Mouse (Mus musculus) hindbrain, embryonic 13.5 days (tissue): ENCODE data around the gene Atxn7l2. TPM values are rescaled to one million over a fixed set of nuclear protein-coding genes. Genes with fewer than 3 reads are reported as not detected.
A peak's percentile ranks its signal among the peaks of the same experiment; 100 is the strongest.

Source experiments
- ATAC-seq: fragments of 200-750 bp; cut with Nextera tagmentation; 2 replicates; pipeline ENCODE4 v1.8.0; 2017; ENCODE audit warnings: moderate TSS enrichment; ENCODE audit not compliant: low FRiP score
- H3K27ac ChIP-seq: fragments of 300-500 bp; sonication (generic); 2 replicates; pipeline ENCODE4 v1.5.1; 2015; ENCODE audit warnings: inconsistent platforms, mild to moderate bottlenecking, moderate library complexity
- H3K27me3 ChIP-seq: fragments of 300-500 bp; sonication (generic); 2 replicates; pipeline ENCODE4 v1.6.1; 2015; ENCODE audit warnings: mild to moderate bottlenecking, inconsistent platforms
- H3K36me3 ChIP-seq: fragments of 300-500 bp; sonication (generic); 2 replicates; pipeline ENCODE4 v1.6.1; 2015; ENCODE audit warnings: mild to moderate bottlenecking, inconsistent platforms
- H3K4me1 ChIP-seq: fragments of 300-500 bp; sonication (generic); replicated peaks from 2 replicates; pipeline ENCODE4 v1.6.1; 2015; ENCODE audit warnings: inconsistent platforms
- H3K4me2 ChIP-seq: fragments of 300-500 bp; sonication (generic); 2 replicates; pipeline ENCODE4 v1.6.1; 2015; ENCODE audit warnings: inconsistent platforms, mild to moderate bottlenecking, moderate library complexity
- H3K4me3 ChIP-seq: fragments of 300-500 bp; sonication (generic); 2 replicates; pipeline ENCODE4 v1.5.1; 2015; ENCODE audit warnings: mild to moderate bottlenecking, inconsistent platforms
- H3K9ac ChIP-seq: fragments of 300-500 bp; sonication (generic); 2 replicates; pipeline ENCODE4 v1.6.1; 2015; ENCODE audit warnings: mild to moderate bottlenecking, inconsistent platforms
- H3K9me3 ChIP-seq: fragments of 300-500 bp; sonication (generic); 2 replicates; pipeline ENCODE4 v1.6.1; 2016; ENCODE audit warnings: inconsistent platforms
- WGBS: fragments of 180-500 bp; shearing (Covaris S2); methylation state at CpG from one replicate; pipeline ENCODE4 v1.1.7; 2015; 5-methylcytosine and 5-hydroxymethylcytosine counted together
- polyA plus RNA-seq: library from polyadenylated mRNA; unstranded; fragments of >200 nt; fragmentation: Nextera tagmentation; extraction: Ambion mirVana; gene quantifications from 2 replicates; pipeline ENCODE4 v1.2.1, GENCODE M21; 2015

The Atxn7l2 gene
- polyA plus RNA-seq, 1 experiment from 2014 or later: 26.2 TPM

DNA sequence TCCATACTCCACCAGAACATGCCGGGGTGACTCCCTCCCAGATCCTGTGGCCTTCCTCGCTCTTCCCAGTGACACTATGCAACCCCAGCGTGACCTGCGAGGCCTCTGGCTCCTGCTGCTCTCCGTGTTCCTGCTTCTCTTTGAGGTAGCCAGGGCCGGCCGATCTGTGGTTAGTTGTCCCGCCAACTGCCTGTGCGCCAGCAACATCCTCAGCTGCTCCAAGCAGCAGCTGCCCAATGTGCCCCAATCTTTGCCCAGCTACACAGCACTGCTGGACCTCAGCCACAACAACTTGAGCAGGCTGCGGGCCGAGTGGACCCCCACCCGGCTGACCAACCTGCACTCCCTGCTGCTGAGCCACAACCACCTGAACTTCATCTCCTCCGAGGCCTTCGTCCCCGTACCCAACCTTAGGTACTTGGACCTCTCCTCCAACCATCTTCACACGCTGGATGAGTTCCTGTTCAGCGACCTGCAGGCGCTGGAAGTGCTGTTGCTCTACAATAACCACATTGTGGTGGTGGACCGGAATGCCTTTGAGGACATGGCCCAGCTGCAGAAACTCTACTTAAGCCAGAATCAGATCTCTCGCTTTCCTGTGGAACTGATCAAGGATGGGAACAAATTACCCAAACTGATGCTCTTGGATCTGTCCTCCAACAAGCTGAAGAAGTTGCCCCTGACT lies 23.5 kb downstream of the Atxn7l2 start:
- peak; percentile 33; the same call in 1 of the 2 replicates for ATAC-seq
- H3K9me3 ChIP-seq: no peaks in the 10 kb centered on the region
- H3K27me3 ChIP-seq: peaks cover 8% of the 10 kb centered on the region; the same call in 1 of the 2 replicates
- peaks cover 25% of the 10 kb centered on the region for H3K36me3 ChIP-seq
- H3K4me3 ChIP-seq: peak overlapping the region; percentile 76
- peak overlapping the region; percentile 78; the same call in 1 of the 2 replicates for H3K27ac ChIP-seq
- peaks cover 50% of the 10 kb centered on the region for H3K4me1 ChIP-seq
- peak overlapping the region; percentile 91 for H3K4me2 ChIP-seq
- WGBS: 60% methylated on average over 20 of the region's 20 CpGs
- peak overlapping the region; percentile 89 for H3K9ac ChIP-seq

DNA sequence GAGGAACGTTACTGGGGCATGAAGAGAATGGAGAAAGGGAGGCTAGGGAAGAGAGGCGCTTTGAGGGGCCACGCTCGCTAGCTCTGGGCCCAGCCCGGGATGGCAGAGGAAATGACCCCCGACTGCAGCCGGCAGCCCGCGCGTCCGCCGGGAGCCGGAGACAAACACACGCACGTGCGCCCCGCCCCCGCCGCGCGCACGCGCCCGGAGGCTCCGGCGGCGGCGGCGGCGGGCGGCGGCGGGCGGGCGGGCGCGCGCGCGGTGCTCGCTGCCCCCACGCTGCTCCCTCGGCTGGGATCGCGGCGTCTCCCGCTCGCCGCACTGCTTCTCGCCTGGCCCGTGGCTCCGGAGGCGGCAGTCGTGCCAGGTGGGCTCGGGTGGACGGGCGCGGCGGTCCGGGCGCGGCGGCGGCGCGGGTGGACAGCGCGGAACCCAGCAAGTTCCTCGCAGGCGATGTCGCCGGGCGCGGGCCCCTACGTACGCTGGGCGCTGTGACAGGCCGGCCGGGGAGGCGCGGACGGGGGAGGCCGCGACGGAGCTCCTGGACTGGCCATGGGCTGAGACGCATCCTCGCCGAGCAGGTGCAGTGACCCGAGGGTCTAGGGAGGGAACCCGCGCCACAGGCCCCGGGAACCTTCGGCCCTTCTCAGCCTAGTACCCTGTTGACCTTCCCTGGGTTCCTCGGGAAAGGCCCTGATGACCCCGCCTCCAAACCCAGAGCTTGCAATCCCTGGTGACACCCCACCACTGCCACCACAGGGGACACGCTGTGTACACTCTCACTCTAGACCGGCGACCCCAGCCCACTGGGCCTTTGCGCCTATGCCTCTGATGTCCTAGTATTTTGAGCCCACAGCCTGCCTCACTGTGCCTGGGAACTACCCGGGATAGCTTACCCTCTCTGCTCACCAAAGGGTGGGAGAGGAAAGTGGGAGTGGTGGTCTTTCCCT lies 24.4 kb downstream of the Atxn7l2 start, which contains the start of gene Amigo1:
TSS of gene Amigo1 (plus strand) at position 238 of the 950 bp plus-strand sequence.
- Histone ChIP-seq H3K9me3 (no peaks in the 10 kb centered on the region), H3K4me1 (peaks cover 48% of the 10 kb centered on the region), H3K27ac (peak within 1 kb of the TSS; percentile 78), H3K9ac (peak within 1 kb of the TSS; percentile 89), H3K27me3 (peaks cover 8% of the 10 kb centered on the region; the same call in 1 of the 2 replicates), H3K4me3 (peak within 1 kb of the TSS; percentile 76), H3K4me2 (peak within 1 kb of the TSS; percentile 91), H3K36me3 (peaks cover 25% of the 10 kb centered on the region)
- 1% methylated on average over 75 of the region's 100 CpGs for WGBS
- peak; percentile 77 for ATAC-seq

DNA sequence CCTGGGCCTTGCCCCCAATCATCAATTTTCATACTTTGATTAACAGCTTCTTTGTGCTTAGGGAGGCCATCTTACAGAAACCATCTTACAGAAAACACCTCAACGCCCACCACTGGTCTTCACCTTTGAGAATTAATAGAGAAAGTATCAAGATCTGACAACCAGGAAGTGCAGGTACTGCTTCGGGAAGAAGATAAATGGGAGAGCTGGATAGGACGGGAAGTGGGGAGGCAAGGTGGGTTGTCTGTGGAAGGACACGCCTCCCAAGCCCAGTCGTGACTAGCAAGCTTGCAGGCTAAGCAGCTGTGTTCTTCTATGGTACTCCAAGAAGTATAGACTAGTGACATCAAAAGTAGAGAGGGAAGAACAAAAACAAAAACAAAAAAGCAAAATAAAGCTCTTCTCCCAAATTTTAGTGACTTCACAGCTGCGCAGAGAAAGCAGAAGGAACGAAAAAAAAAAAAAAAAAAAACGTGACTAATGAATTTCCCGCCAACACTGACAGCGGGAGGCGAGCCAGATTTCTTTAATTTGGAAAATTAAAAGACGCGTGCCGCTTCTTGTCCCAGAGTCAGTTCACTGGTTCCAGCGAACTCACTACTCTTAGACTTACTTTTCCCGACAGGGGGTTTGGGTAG lies 25.2 kb downstream of the Atxn7l2 start:
- no peak overlapping the region for H3K27ac ChIP-seq
- no peaks in the 10 kb centered on the region for H3K9me3 ChIP-seq
- WGBS: 4% methylated on average over 16 of the region's 16 CpGs
- peak overlapping the region; percentile 76 for H3K4me3 ChIP-seq
- peaks cover 45% of the 10 kb centered on the region for H3K4me1 ChIP-seq
- H3K9ac ChIP-seq: peak overlapping the region; percentile 89; the same call in 1 of the 2 replicates
- H3K4me2 ChIP-seq: peak overlapping the region; percentile 91
- H3K36me3 ChIP-seq: peaks cover 23% of the 10 kb centered on the region
- 0 out of 2 replicates have a peak, but pooled peaks have one; percentile 37 for ATAC-seq
- H3K27me3 ChIP-seq: peaks cover 8% of the 10 kb centered on the region; the same call in 1 of the 2 replicates

GRCm38 (mm10) chr3:108184742-108185141 lies 26.0 kb downstream of the Atxn7l2 start:
- H3K27ac ChIP-seq: no peak overlapping the region
- no peak overlapping the region for H3K4me2 ChIP-seq
- no peak overlapping the region for H3K4me3 ChIP-seq
- 74% methylated on average over 3 of the region's 3 CpGs for WGBS
- peaks cover 15% of the 10 kb centered on the region for H3K36me3 ChIP-seq
- no peaks in the 10 kb centered on the region for H3K9me3 ChIP-seq
- H3K27me3 ChIP-seq: peaks cover 8% of the 10 kb centered on the region; the same call in 1 of the 2 replicates
- H3K4me1 ChIP-seq: peaks cover 37% of the 10 kb centered on the region
- no peak for ATAC-seq
- H3K9ac ChIP-seq: no peak overlapping the region

- H3K4me3 ChIP-seq: no peak overlapping the region
- H3K4me1 ChIP-seq: peaks cover 10% of the 10 kb centered on the region
- H3K27ac ChIP-seq: no peak overlapping the region
- H3K36me3 ChIP-seq: no peaks in the 10 kb centered on the region
- ATAC-seq: no peak
- H3K9me3 ChIP-seq: no peaks in the 10 kb centered on the region
- peaks cover 5% of the 10 kb centered on the region; the same call in 1 of the 2 replicates for H3K27me3 ChIP-seq
- no peak overlapping the region for H3K9ac ChIP-seq
- no peak overlapping the region for H3K4me2 ChIP-seq
- WGBS: 48% methylated on average over 2 of the region's 2 CpGs
Observed at GRCm38 (mm10) chr3:108180514-108180913, 30.2 kb downstream of the Atxn7l2 start.

DNA sequence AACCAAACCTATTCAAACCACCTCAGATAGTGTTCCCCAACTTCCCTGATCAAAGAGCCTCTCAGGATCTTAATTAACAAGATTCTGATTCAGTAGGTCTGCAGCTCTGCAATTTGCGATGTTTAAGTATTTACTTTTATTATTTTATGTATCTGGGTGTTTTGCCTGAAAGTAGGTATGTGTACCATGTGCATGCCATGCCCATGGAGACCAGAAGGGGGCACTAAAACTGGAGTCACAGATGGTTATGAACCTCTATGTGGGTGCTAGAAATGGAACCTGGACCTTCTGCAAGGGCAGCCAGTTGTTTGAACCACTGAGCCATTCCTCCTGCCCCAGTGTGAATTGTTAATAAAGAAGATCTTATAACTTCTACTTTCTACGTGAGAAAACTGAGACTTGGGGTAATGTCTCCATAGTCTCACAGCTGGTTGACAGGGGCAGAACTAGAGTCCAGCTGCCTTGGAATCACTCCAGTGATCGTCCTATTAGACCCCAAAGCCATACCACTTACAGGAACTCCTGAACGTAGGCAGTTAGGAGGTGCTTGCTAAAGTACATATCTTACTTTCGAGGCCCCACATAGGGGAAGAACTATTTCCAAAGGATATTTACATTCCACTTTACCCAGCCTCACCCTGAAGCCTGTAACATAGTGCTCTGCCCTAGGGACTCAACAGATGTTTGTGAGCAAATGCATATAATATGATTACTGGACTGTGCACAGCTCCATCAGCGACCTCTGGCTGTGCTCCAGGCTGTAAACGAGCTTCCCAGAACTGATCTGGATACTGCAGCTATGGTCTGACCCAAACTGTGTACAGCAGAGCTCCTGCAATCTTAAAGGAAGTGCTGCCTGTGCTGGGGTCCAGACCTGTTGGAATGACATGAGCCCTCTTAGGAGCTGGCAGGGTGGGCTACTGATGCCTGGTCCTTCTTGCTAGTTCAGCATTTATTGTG lies 31.7 kb downstream of the Atxn7l2 start:
- Histone ChIP-seq H3K36me3 (no peaks in the 10 kb centered on the region), H3K4me1 (peaks cover 22% of the 10 kb centered on the region), H3K9ac (no peak overlapping the region), H3K27me3 (no peaks in the 10 kb centered on the region), H3K4me3 (no peak overlapping the region), H3K9me3 (no peaks in the 10 kb centered on the region), H3K27ac (no peak overlapping the region), H3K4me2 (no peak overlapping the region)
- WGBS: 82% methylated on average over 7 of the region's 7 CpGs
- no peak for ATAC-seq

- H3K9me3 ChIP-seq: no peaks in the 10 kb centered on the region
- H3K4me1 ChIP-seq: peaks cover 22% of the 10 kb centered on the region
- WGBS: 18% methylated on average over 14 of the region's 14 CpGs
- H3K4me3 ChIP-seq: no peak overlapping the region
- H3K27me3 ChIP-seq: no peaks in the 10 kb centered on the region
- peak; percentile 89 for ATAC-seq
- H3K4me2 ChIP-seq: peak overlapping the region; percentile 32
- H3K27ac ChIP-seq: peak overlapping the region; percentile 90
- H3K36me3 ChIP-seq: no peaks in the 10 kb centered on the region
- H3K9ac ChIP-seq: peak overlapping the region; percentile 56
Observed at GRCm38 (mm10) chr3:108174672-108175531, 35.8 kb downstream of the Atxn7l2 start.

GRCm38 (mm10) chr3:108169199-108169598 lies 41.5 kb downstream of the Atxn7l2 start:
- H3K4me2 ChIP-seq: no peak overlapping the region
- peaks cover 52% of the 10 kb centered on the region for H3K4me1 ChIP-seq
- 35% methylated on average over 3 of the region's 3 CpGs for WGBS
- H3K27me3 ChIP-seq: no peaks in the 10 kb centered on the region
- no peaks in the 10 kb centered on the region for H3K36me3 ChIP-seq
- 0 out of 2 replicates have a peak overlapping the region, but pooled peaks have one; percentile 24 for H3K9ac ChIP-seq
- peak overlapping the region; percentile 93; the same call in 1 of the 2 replicates for H3K27ac ChIP-seq
- H3K4me3 ChIP-seq: no peak overlapping the region
- ATAC-seq: no peak
- no peaks in the 10 kb centered on the region for H3K9me3 ChIP-seq

- Histone ChIP-seq H3K9ac (peak overlapping the region; percentile 53), H3K9me3 (no peaks in the 10 kb centered on the region), H3K4me1 (peaks cover 50% of the 10 kb centered on the region), H3K36me3 (no peaks in the 10 kb centered on the region), H3K4me2 (no peak overlapping the region), H3K27me3 (no peaks in the 10 kb centered on the region), H3K27ac (peak overlapping the region; percentile 93), H3K4me3 (no peak overlapping the region)
- 37% methylated on average over 14 of the region's 14 CpGs for WGBS
- ATAC-seq: no peak
Observed at GRCm38 (mm10) chr3:108167499-108167898, 43.2 kb downstream of the Atxn7l2 start.

DNA sequence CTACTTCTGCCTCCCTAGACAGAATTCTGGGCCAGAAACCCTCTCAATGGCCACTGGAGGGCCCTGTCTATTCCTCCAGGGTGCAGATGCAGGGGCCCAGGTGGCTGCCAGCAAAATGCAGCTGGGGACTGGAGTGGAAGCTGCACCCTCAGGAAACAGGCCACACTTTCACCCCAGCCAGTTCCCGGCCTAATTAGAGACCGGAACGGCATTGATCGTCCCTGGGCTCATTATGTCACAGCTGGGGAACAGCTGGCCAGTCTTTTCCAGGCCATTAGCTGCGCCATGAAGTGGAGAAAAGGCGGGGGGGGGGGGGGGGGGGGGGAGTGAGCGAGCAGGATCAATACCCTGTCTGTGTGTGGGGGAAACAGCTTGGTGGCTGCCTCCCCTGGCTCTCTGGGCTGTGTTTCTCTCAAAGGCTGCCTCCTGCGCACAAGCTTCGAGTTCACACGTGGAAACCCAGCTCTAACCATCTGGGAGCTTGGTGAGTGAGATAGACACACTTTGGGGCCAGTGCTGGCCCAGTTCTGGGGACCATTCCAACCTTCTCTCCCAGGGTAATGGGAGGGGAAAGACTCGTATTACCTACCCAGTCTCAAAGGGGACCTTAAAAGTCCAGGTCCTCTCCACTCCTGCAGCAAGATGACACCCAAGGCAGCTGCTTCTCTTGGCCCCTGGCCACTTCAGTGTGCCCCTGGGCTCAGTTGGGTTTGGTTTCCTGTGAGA lies 44.1 kb downstream of the Atxn7l2 start:
- Histone ChIP-seq H3K4me2 (no peak overlapping the region), H3K36me3 (no peaks in the 10 kb centered on the region), H3K27me3 (0 out of 2 replicates have a peak, but pooled peaks cover 1% of the 10 kb centered on the region), H3K4me1 (peaks cover 50% of the 10 kb centered on the region), H3K4me3 (no peak overlapping the region), H3K9ac (0 out of 2 replicates have a peak overlapping the region, but pooled peaks have one; percentile 31), H3K9me3 (no peaks in the 10 kb centered on the region), H3K27ac (peak overlapping the region; percentile 93)
- WGBS: 3% methylated on average over 9 of the region's 11 CpGs
- ATAC-seq: peak; percentile 63
